Mouse (Mus musculus) cerebellum, adult 2 months (tissue): ENCODE data around the gene Fam234b. TPM values are rescaled to one million over a fixed set of nuclear protein-coding genes. Genes with fewer than 3 reads are reported as not detected.

Experiments
- DNase-seq, 2 experiments: peaks; one replicate each; pipeline ENCODE4 v3.0.0; 2021
- H3K27ac ChIP-seq: fragments of 200-500 bp; 2 replicates; pipeline ENCODE4 v1.5.1; 2012; ENCODE audit warnings: low read length, control low read depth, inconsistent platforms; ENCODE audit not compliant: insufficient read depth
- H3K27me3 ChIP-seq: fragments of 200-500 bp; 2 replicates; pipeline ENCODE4 v1.6.1; 2012; ENCODE audit warnings: inconsistent platforms, mild to moderate bottlenecking, low read length, moderate library complexity; ENCODE audit not compliant: control insufficient read depth, insufficient read depth
- H3K4me1 ChIP-seq: fragments of 200-500 bp; 2 replicates; pipeline ENCODE4 v1.6.1; 2011; ENCODE audit warnings: low read length; ENCODE audit not compliant: control insufficient read depth, insufficient read depth
- H3K4me3 ChIP-seq: fragments of 200-500 bp; replicated peaks from 2 replicates; pipeline ENCODE3; 2011; ENCODE audit warnings: mild to moderate bottlenecking, low read depth, low read length, control low read depth; ENCODE audit not compliant: insufficient read depth
- CTCF ChIP-seq: fragments of 200-500 bp; IDR thresholded peaks from 2 replicates; pipeline ENCODE4 v1.5.1; 2011; ENCODE audit warnings: low read depth, mild to moderate bottlenecking, control low read depth, low read length, moderate library complexity, borderline replicate concordance; ENCODE audit not compliant: insufficient read depth
- POLR2A ChIP-seq: fragments of 200-500 bp; IDR thresholded peaks from 2 replicates; pipeline ENCODE4 v1.6.1; 2011; ENCODE audit warnings: low read length, control low read depth, borderline replicate concordance; ENCODE audit not compliant: insufficient read depth
- WGBS: fragments of 180-500 bp; shearing (Covaris S2); methylation state at CpG from one replicate; pipeline ENCODE4 v1.1.7; 2018; 5-methylcytosine and 5-hydroxymethylcytosine counted together
- polyA plus RNA-seq: library from polyadenylated mRNA; depleted of rRNA; stranded (reverse); fragments of >200 nt; gene quantifications from 2 replicates; pipeline ENCODE4 v1.2.3, GENCODE M21; 2012

Fam234b gene
- polyA plus RNA-seq, 1 experiment = 118 TPM

DNA sequence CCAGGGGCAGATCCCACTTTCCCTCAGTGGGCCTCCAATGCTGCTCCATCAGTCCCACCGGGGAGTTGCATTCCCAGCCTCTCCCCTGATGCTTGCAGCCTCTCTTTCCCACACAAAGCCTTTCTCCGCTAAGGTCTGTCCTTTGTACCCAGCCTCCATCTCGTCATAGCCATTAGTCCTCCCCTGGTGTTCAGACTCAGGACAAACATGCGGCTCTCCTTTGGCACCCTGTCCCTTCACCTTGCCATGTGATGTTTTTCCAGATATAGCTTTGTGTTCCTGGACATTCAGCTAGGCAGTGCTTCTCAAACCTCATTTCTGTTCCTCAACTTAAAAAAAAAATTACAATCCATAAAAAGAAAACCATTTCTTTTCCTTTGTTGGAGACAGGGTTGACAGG lies 39.3 kb upstream of the Fam234b start:
- DNase-seq = no peak
- H3K4me3 ChIP-seq = no peak overlapping the region
- H3K27me3 ChIP-seq = no peaks in the 10 kb centered on the region
- H3K27ac ChIP-seq = no peak overlapping the region
- WGBS = 39% methylated on average over 4 of the region's 4 CpGs
- no peak for TF ChIP-seq POLR2A
- no peak for TF ChIP-seq CTCF
- H3K4me1 ChIP-seq = no peaks in the 10 kb centered on the region; the same call in 1 of the 2 replicates

DNA sequence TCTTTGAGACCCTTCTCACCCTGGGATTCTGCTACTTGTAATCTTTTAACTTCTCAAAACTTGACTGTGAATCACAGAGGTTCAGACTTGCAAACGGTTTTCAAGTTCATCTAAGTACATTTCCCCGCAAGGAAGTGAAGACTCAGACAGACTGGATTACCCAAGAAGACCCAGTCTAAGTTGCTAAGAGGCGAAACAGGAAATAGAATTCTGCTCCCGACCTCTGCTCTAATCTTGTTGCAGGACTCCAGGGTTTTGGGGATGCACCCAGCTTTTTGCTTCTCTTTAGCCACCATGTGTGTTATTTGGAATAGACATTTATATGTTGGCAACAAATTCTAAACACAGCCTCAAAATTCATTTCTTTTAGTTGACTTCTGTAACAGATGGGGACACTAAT lies 36.4 kb upstream of the Fam234b start:
- Histone ChIP-seq H3K4me3 (no peak overlapping the region), H3K27me3 (no peaks in the 10 kb centered on the region), H3K4me1 (no peaks in the 10 kb centered on the region; the same call in 1 of the 2 replicates), H3K27ac (no peak overlapping the region)
- 81% methylated on average over 4 of the region's 4 CpGs for WGBS
- TF ChIP-seq CTCF (no peak), POLR2A (no peak)
- DNase-seq = no peak

DNA sequence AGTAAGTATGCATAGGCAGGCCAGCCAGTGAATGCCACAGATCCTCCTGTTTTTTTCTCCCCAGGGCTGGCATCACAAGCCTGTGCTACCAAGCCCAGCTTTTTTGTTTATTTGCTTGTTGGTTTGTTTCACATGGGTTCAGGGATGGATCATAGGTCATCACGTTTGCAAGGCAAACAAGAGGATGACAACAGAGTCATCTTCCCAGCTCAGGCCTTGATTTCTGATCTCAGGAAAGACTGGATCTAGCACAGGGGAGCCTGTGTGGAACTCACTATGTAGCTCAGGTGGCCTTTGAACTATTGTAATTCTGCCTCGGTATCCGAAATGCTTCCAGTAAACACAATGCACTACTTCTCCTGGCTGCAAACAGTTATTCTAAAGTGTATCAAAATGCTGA lies 35.5 kb upstream of the Fam234b start:
- no peak overlapping the region for H3K4me3 ChIP-seq
- WGBS = 94% methylated on average over 3 of the region's 3 CpGs
- TF ChIP-seq POLR2A = no peak
- no peak for TF ChIP-seq CTCF
- H3K4me1 ChIP-seq = peaks cover 1% of the 10 kb centered on the region; the same call in 1 of the 2 replicates
- no peak overlapping the region for H3K27ac ChIP-seq
- DNase-seq = no peak
- no peaks in the 10 kb centered on the region for H3K27me3 ChIP-seq

DNA sequence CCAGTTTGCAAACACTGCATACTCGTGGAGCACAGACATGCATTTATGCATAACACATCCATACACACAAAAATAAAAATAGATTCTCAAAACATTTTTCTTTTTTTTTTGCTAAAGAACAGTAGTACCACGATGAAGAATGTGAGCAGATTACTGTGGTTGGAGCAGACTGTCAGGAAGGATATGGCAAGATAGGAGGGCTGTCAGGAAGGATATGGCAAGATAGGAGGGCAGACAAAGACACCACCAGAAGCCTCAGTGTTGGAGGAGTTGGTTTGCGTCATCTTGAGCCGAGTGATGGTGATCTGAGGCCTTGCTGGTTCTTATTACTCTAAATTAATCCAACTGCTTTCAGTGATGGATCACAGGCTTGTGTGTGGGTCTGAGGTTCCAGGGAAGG lies 34.9 kb upstream of the Fam234b start:
- Histone ChIP-seq H3K27me3 (no peaks in the 10 kb centered on the region), H3K4me3 (no peak overlapping the region), H3K27ac (no peak overlapping the region), H3K4me1 (peaks cover 3% of the 10 kb centered on the region; the same call in 1 of the 2 replicates)
- no peak for DNase-seq
- no peak for TF ChIP-seq CTCF
- no peak for TF ChIP-seq POLR2A
- 86% methylated on average over 4 of the region's 4 CpGs for WGBS

DNA sequence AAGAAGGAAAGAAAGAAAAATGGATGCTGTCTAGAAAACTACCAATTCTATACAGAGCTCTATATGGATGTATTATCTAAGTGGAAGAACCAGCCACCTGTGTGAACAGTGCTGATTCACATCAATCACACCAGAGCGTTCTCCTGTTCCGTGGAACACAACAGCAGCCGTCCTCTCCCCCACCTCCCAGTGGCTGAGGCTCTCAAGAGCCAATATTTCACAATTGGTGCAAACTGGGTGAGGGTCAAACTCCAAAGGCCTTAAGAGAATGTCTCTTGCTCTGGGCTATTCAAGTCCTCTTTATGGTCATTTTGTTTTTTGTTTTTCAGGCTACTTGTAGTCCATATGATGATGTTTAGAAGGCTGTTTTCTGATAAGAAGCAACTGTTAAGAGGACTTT lies 32.6 kb upstream of the Fam234b start:
- Histone ChIP-seq H3K4me1 (peaks cover 3% of the 10 kb centered on the region; the same call in 1 of the 2 replicates), H3K27ac (no peak overlapping the region), H3K27me3 (no peaks in the 10 kb centered on the region), H3K4me3 (no peak overlapping the region)
- WGBS = 93% methylated on average over 3 of the region's 3 CpGs
- no peak for TF ChIP-seq POLR2A
- no peak for TF ChIP-seq CTCF
- DNase-seq = no peak

DNA sequence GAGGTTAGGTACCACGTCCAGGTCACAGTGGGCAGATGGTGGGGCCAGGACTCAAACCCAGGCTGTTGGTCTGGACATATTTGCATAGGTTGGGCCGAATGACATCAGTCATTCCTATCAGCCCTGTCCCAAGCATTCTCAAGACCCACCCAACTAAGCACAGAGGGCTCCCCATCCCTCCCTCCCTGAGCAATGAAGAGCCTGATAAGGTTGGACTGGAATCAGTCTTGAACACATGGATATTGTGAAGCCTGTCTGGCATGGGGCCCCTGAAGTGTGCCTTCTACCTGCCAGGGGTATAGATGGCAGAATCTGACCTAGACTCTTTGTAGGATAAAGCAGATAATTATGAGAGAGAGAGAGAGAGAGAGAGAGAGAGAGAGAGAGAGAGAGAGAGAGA lies 32.1 kb upstream of the Fam234b start:
- no peak overlapping the region for H3K4me3 ChIP-seq
- DNase-seq = no peak
- H3K4me1 ChIP-seq = peaks cover 3% of the 10 kb centered on the region; the same call in 1 of the 2 replicates
- H3K27me3 ChIP-seq = no peaks in the 10 kb centered on the region
- TF ChIP-seq POLR2A = no peak
- TF ChIP-seq CTCF = no peak
- WGBS = 93% methylated on average over 2 of the region's 2 CpGs
- no peak overlapping the region for H3K27ac ChIP-seq

DNA sequence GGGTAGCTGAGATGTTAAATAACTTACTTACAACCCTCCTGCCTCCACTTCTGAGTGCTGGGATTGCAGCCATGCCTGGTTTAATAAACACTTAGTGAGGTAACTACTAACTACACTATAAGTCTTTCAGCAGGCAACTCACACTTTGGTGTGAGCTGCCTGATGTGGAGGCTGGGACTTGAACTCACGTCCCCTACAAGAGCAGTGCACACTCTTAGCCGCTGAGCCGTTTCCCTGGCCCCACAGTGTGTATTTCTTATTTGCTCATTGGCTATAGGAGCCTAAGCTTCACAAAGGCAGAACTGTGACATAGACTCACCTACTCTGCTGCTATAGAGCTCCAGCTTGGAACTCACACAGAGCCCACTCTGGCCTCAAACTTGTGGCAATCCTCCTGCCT lies 31.5 kb upstream of the Fam234b start:
- H3K4me1 ChIP-seq = peaks cover 3% of the 10 kb centered on the region; the same call in 1 of the 2 replicates
- WGBS = 100% methylated on average over 3 of the region's 3 CpGs
- no peak for DNase-seq
- H3K27me3 ChIP-seq = no peaks in the 10 kb centered on the region
- TF ChIP-seq CTCF (no peak), POLR2A (no peak)
- H3K4me3 ChIP-seq = no peak overlapping the region
- no peak overlapping the region for H3K27ac ChIP-seq

DNA sequence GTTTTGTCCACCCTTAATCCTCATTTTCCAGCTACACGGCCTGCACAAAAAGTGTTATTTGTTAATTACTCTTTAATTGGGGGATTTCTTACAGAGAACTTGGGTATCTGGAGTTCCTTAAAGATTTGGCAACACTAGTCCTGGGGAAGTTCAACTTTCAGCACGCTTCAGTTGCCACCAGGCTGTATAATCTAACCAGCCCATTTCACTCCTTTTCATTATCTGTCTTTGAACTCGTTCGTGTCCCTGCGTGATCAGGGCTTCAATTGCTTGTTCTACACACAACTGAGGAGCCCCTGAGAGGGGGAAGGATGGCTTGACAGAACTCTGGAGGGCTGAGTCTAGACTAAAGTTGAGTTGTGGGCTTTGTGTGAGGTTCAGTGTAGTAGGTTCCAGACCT lies 31.1 kb upstream of the Fam234b start:
- TF ChIP-seq POLR2A (no peak), CTCF (no peak)
- H3K27ac ChIP-seq = no peak overlapping the region
- WGBS = 89% methylated on average over 5 of the region's 5 CpGs
- H3K27me3 ChIP-seq = no peaks in the 10 kb centered on the region
- DNase-seq = no peak
- H3K4me3 ChIP-seq = no peak overlapping the region
- H3K4me1 ChIP-seq = peaks cover 3% of the 10 kb centered on the region; the same call in 1 of the 2 replicates
